Mouse (Mus musculus) liver, embryonic 14.5 days (tissue): ENCODE measurements at regions not wholly inside any gene's neighbourhood (a gene's known extent, or its start where the extent isn't known, plus 50 kb on each side); places are given as distances from the start of the nearest gene placed in this dataset.

Experiments
- CTCF ChIP-seq: IDR thresholded peaks from 2 replicates; pipeline ENCODE4 v1.5.1; 2016; ENCODE audit warnings: antibody characterized with exemption, low read depth, control low read depth
- EP300 ChIP-seq: IDR thresholded peaks from 2 replicates; pipeline ENCODE4 v1.6.1; 2016; ENCODE audit warnings: antibody characterized with exemption, low read depth

DNA sequence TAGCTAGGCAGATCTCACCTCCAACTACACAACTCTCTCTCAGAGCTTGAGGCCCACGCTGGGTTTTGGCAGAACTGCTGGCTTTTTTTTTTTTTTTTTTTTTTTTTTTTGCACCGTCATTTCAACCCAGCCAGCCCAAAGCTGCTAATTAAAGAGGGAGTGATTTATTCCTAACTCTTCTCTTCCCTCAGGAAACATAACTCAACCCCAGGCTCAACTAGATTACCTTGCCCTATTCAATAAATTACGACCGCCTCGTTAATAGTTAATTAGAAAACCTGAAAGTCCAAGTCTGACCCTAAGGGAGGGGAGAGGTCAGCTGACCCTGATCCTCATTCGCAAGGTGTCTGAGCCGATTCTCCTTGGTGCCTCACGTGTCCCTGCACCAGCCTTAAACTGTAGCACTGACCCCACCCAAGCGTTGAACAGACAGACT, 92.3 kb upstream of the Gas1 start:
- TF ChIP-seq CTCF (no peak), EP300 (no peak)
